Mouse (Mus musculus): ENCODE results near the gene Cyp3a41a. TPM values are rescaled to one million over a fixed set of nuclear protein-coding genes. Genes with fewer than 3 reads are reported as not detected.
"Not testable (repeated sequence)": the region's sequence is repeated elsewhere in the genome, so short reads cannot be mapped to it uniquely, and the experiment has no call there.

Cyp3a41a gene
- polyA plus RNA-seq (2011; ENCODE audit: insufficient read depth, insufficient read length, low replicate concordance, missing spikeins), result not detected in 2 replicates

GRCm38 (mm10) chr5:145720036-145720435 lies at the start of gene Cyp3a41a:
Gene Cyp3a41a (minus strand): TSS chr5:145720136.
- H3K4me3 ChIP-seq (replicated peaks; ENCODE audit: control insufficient read depth, low read depth, low read length); H3K27ac ChIP-seq (ENCODE audit: control insufficient read depth, insufficient read depth, low read depth, low read length, poor library complexity); H3K4me1 ChIP-seq (ENCODE audit: control insufficient read depth, insufficient read depth, low read length): not testable (repeated sequence)
- WGBS, result 64% methylated on average over 1 of the region's 2 CpGs

- not testable (repeated sequence) for H3K27ac ChIP-seq (ENCODE audit: control insufficient read depth, insufficient read depth, low read depth, low read length, poor library complexity); H3K4me3 ChIP-seq (replicated peaks; ENCODE audit: control insufficient read depth, low read depth, low read length); H3K4me1 ChIP-seq (ENCODE audit: control insufficient read depth, insufficient read depth, low read length)
- WGBS, result 63% methylated on average over 3 of the region's 3 CpGs
Measured at GRCm38 (mm10) chr5:145737512-145737911, 17.6 kb upstream of the Cyp3a41a start.

- not testable (repeated sequence) for H3K4me1 ChIP-seq (ENCODE audit: control insufficient read depth, insufficient read depth, low read length); H3K4me3 ChIP-seq (replicated peaks; ENCODE audit: control insufficient read depth, low read depth, low read length); H3K27ac ChIP-seq (ENCODE audit: control insufficient read depth, insufficient read depth, low read depth, low read length, poor library complexity)
- WGBS, result 25% methylated on average over 1 of the region's 1 CpGs
Measured at GRCm38 (mm10) chr5:145714296-145714695, 5.6 kb downstream of the Cyp3a41a start.

GRCm38 (mm10) chr5:145707372-145707771 lies 12.6 kb downstream of the Cyp3a41a start:
- H3K27ac ChIP-seq (ENCODE audit: control insufficient read depth, insufficient read depth, low read depth, low read length, poor library complexity); H3K4me3 ChIP-seq (replicated peaks; ENCODE audit: control insufficient read depth, low read depth, low read length); H3K4me1 ChIP-seq (ENCODE audit: control insufficient read depth, insufficient read depth, low read length): not testable (repeated sequence)
- WGBS, result 69% methylated on average over 2 of the region's 2 CpGs

- WGBS, result 77% methylated on average over 7 of the region's 7 CpGs
- Histone ChIP-seq H3K4me1 (ENCODE audit: control insufficient read depth, insufficient read depth, low read length) (no peaks in the 10 kb centered on the region), H3K4me3 (replicated peaks; ENCODE audit: control insufficient read depth, low read depth, low read length) (no peak overlapping the region), H3K27ac (ENCODE audit: control insufficient read depth, insufficient read depth, low read depth, low read length, poor library complexity) (no peak overlapping the region)
- TF ChIP-seq POLR2A (IDR thresholded peaks at IDR 0.05; ENCODE audit: borderline replicate concordance, control insufficient read depth, low read depth, low read length), result no peak
Measured at GRCm38 (mm10) chr5:145662007-145662406, 57.9 kb downstream of the Cyp3a41a start.

- Histone ChIP-seq H3K27ac (ENCODE audit: control insufficient read depth, insufficient read depth, low read depth, low read length, poor library complexity) (no peak overlapping the region), H3K4me3 (replicated peaks; ENCODE audit: control insufficient read depth, low read depth, low read length) (no peak overlapping the region), H3K4me1 (ENCODE audit: control insufficient read depth, insufficient read depth, low read length) (no peaks in the 10 kb centered on the region)
- TF ChIP-seq CTCF (IDR thresholded peaks at IDR 0.05; ENCODE audit: control insufficient read depth, insufficient read depth, low read length) (no peak), POLR2A (IDR thresholded peaks at IDR 0.05; ENCODE audit: borderline replicate concordance, control insufficient read depth, low read depth, low read length) (no peak)
- 68% methylated on average over 4 of the region's 4 CpGs for WGBS
Measured at GRCm38 (mm10) chr5:145647779-145648178, 72.2 kb downstream of the Cyp3a41a start.

Other genes with a start within 250 kb of the Cyp3a41a start
- gene Cyp3a41b, start 135.4 kb downstream of the Cyp3a41a start, polyA plus RNA-seq (2011; ENCODE audit: insufficient read depth, insufficient read length, low replicate concordance, missing spikeins), result not detected in 2 replicates
- not detected in 2 replicates for gene Cyp3a44, start 85.7 kb upstream of the Cyp3a41a start, polyA plus RNA-seq (2011; ENCODE audit: insufficient read depth, insufficient read length, low replicate concordance, missing spikeins)
- 3.6 and 16.6 TPM in 2 replicates for gene Cyp3a11, start 159.8 kb upstream of the Cyp3a41a start, polyA plus RNA-seq (2011; ENCODE audit: insufficient read depth, insufficient read length, low replicate concordance, missing spikeins)